Mouse (Mus musculus) heart, embryonic 16.5 days (tissue): ENCODE measurements around the gene Nfkbie. TPM values are rescaled to one million over a fixed set of nuclear protein-coding genes. Genes with fewer than 3 reads are reported as not detected.
A peak's percentile ranks its signal among the peaks of the same experiment; 100 is the strongest.

Experiments
- ATAC-seq: fragments of 200-750 bp; cut with Nextera tagmentation; replicated peaks from 2 replicates; pipeline ENCODE4 v1.8.0; 2017; ENCODE audit warnings: moderate number of reproducible peaks; ENCODE audit not compliant: insufficient read depth, low FRiP score; ENCODE audit errors: extremely low read depth
- H3K27ac ChIP-seq: fragments of 300-500 bp; sonication (generic); 2 replicates; pipeline ENCODE4 v1.5.1; 2014; ENCODE audit warnings: mild to moderate bottlenecking, low read length, control low read depth, moderate library complexity
- H3K27me3 ChIP-seq: fragments of 300-500 bp; sonication (generic); 2 replicates; pipeline ENCODE4 v1.6.1; 2014; ENCODE audit warnings: low read length, mixed read lengths; ENCODE audit not compliant: control insufficient read depth, insufficient read depth
- H3K36me3 ChIP-seq: fragments of 300-500 bp; sonication (generic); 2 replicates; pipeline ENCODE4 v1.6.1; 2014; ENCODE audit not compliant: control insufficient read depth, insufficient read depth
- H3K4me1 ChIP-seq: fragments of 300-500 bp; sonication (generic); 2 replicates; pipeline ENCODE4 v1.6.1; 2014; ENCODE audit warnings: low read length, mixed read lengths; ENCODE audit not compliant: control insufficient read depth, insufficient read depth
- H3K4me2 ChIP-seq: fragments of 300-500 bp; sonication (generic); 2 replicates; pipeline ENCODE4 v1.6.1; 2014; ENCODE audit warnings: low read depth, mild to moderate bottlenecking, control low read depth, low read length
- H3K4me3 ChIP-seq: fragments of 300-500 bp; sonication (generic); 2 replicates; pipeline ENCODE4 v1.5.1; 2014; ENCODE audit warnings: mild to moderate bottlenecking, control low read depth, low read length
- H3K9ac ChIP-seq: fragments of 300-500 bp; sonication (generic); 2 replicates; pipeline ENCODE4 v1.6.1; 2014; ENCODE audit warnings: low read length, control low read depth
- H3K9me3 ChIP-seq: fragments of 300-500 bp; sonication (generic); replicated peaks from 2 replicates; pipeline ENCODE4 v1.6.1; 2016; ENCODE audit warnings: low read length; ENCODE audit not compliant: control insufficient read depth
- WGBS: fragments of 180-500 bp; shearing (Covaris S2); extraction: QIAGEN DNeasy Blood & Tissue Kit; methylation state at CpG from one replicate; pipeline ENCODE4 v1.1.7; 2014; 5-methylcytosine and 5-hydroxymethylcytosine counted together
- polyA plus RNA-seq: library from polyadenylated mRNA; unstranded; fragments of >200 nt; fragmentation: Nextera tagmentation; extraction: Ambion mirVana; gene quantifications from 2 replicates; pipeline ENCODE4 v1.2.1, GENCODE M21; 2015

Gene Nfkbie
- polyA plus RNA-seq, 1 experiment from 2014 or later, result 10.9 TPM

DNA sequence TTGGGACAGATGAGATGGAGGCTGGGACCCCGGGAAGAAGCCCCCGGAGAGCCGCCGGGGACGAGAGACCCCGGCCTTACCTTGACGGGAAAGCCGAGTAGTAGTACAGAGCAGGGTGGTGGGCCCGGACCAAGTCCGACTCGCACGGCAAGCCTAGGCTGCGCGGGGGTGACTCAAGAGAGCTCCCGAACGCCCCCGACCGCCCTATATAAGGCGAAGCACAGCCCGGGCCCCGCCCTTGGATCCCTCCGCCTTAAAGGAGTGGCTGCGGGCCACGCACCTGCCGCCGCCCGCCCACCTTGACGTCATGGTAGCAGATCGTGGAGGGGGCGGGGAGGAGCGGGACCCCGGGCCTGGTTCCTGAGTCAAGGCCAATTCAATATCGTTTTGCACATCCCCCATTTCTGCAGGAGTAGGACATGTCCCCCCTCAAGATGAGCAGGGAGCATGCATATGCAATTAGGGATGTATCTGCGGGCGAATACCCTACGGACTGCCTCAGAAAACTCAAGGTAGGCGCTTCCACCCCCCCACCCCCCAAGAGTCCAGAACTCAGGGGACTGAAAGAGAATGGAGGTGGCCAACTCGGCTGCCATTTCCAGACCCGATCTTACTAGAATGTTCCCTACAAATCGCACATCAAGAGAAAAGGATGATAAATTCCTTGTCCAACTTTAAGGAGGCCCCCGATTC is 17.7 kb downstream of the Nfkbie start, which contains the start of gene Hsp90ab1:
Gene Hsp90ab1 (minus strand): TSS at position 185 of the 693 bp plus-strand sequence.
- Histone ChIP-seq H3K27me3 (no peaks in the 10 kb centered on the region), H3K4me1 (peaks cover 39% of the 10 kb centered on the region), H3K4me3 (peak within 1 kb of the TSS; percentile 100), H3K27ac (peak within 1 kb of the TSS; percentile 99), H3K9me3 (no peaks in the 10 kb centered on the region), H3K4me2 (peak within 1 kb of the TSS; percentile 91), H3K36me3 (peaks cover 37% of the 10 kb centered on the region), H3K9ac (peak within 1 kb of the TSS; percentile 100)
- WGBS, result under 1% methylated on average over 41 of the region's 41 CpGs
- peak; percentile 79 for ATAC-seq

DNA sequence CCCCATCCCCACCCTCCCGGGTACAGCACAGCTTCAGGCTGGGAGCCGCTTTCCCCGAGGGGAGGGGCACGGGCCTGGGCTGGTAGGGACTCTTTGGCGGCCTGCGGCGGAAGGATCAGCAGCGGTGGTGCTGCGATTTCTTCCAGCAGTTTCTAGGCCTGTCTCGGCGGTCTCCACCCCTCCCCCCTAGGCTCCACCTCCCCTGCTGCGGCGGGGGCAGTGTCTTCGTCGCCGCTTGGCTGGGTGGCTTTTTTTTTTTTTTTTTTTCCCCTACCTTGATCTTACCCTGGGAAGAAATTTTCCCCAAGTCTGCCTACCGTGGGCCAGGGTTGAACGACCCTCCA is 18.2 kb downstream of the Nfkbie start:
- Histone ChIP-seq H3K9ac (peak overlapping the region; percentile 83), H3K9me3 (no peaks in the 10 kb centered on the region), H3K27ac (peak overlapping the region; percentile 99), H3K36me3 (peaks cover 32% of the 10 kb centered on the region), H3K27me3 (no peaks in the 10 kb centered on the region), H3K4me3 (peak overlapping the region; percentile 100), H3K4me1 (peaks cover 44% of the 10 kb centered on the region), H3K4me2 (peak overlapping the region; percentile 76)
- ATAC-seq, result peak; percentile 73
- WGBS, result 1% methylated on average over 18 of the region's 18 CpGs

DNA sequence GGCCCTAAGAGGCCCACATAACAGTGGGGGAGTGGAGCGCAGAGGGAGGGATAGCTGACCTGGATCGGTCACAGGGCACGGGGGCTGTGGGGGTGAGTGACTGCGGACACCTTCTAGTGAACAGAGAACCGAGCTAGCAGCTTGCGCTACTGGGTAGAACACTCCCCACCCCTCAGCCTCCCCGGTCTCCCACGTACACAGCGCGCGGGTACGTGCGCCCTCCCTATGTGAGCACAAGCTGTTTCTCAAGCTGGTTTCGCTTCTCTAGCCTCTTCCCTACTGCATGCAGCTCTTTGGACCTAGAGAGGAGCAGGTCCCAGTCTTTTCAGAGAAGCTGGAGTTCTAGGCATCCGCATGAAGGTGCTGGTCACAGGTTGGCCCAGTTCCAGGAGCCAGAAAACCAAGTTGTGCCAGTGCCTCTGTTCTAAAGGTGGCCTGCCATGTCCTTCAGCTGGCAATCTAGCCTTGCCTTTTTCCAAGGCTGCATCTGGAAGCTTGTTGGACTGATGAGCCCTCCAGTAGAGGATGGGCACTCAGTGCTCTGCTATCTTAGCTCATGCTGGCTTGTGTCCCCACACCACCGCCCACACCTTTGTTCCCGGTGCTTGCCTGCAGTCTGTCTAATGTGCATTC is 18.7 kb downstream of the Nfkbie start:
- WGBS, result 2% methylated on average over 17 of the region's 17 CpGs
- H3K4me2 ChIP-seq, result peak overlapping the region; percentile 76
- H3K27ac ChIP-seq, result peak overlapping the region; percentile 99
- peaks cover 27% of the 10 kb centered on the region for H3K36me3 ChIP-seq
- no peaks in the 10 kb centered on the region for H3K27me3 ChIP-seq
- no peaks in the 10 kb centered on the region for H3K9me3 ChIP-seq
- H3K4me3 ChIP-seq, result peak overlapping the region; percentile 100
- H3K9ac ChIP-seq, result peak overlapping the region; percentile 83
- peaks cover 41% of the 10 kb centered on the region for H3K4me1 ChIP-seq
- ATAC-seq, result peak; percentile 47

DNA sequence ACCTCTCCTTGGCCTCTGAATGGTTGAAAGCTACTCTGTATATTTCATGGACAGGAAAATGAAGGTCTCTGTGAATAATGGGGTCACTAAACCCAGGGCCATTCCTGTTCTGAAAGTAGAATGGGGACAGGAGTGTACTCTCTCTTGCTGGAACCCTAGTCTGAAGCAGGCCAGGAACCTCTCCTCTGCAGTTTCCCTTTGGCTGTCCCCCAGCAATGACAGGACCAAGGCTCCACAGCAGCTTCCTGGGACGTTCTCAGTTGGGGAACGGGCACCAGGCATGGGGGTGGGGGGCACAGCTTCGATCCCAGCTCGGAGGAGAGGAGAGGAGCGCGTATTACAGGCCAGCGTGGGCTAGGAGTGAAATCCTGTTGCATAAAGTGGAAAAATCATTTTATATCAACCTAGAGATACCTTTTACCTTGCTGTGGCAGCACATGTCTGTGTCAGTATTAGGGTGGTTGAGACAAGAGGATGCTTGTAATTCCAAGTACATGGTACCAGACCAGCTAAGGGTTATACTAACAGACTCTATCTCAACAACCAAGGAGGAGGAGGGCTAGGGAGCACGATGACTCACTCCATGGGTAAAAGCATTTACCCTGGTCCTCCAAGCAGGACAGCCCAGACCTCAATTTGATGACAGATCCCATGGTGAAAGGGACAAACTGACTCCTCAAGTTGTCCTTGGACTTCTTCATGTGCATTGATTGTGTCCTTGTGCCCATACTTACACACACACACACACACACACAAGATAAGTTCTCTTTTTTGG is 19.8 kb downstream of the Nfkbie start:
- ATAC-seq, result no peak
- H3K4me2 ChIP-seq, result peak overlapping the region; percentile 76; the same call in 1 of the 2 replicates
- H3K36me3 ChIP-seq, result peaks cover 17% of the 10 kb centered on the region
- 88% methylated on average over 8 of the region's 8 CpGs for WGBS
- peak overlapping the region; percentile 99 for H3K27ac ChIP-seq
- peaks cover 37% of the 10 kb centered on the region for H3K4me1 ChIP-seq
- H3K9ac ChIP-seq, result peak overlapping the region; percentile 83
- no peak overlapping the region for H3K4me3 ChIP-seq
- H3K9me3 ChIP-seq, result no peaks in the 10 kb centered on the region
- no peaks in the 10 kb centered on the region for H3K27me3 ChIP-seq

DNA sequence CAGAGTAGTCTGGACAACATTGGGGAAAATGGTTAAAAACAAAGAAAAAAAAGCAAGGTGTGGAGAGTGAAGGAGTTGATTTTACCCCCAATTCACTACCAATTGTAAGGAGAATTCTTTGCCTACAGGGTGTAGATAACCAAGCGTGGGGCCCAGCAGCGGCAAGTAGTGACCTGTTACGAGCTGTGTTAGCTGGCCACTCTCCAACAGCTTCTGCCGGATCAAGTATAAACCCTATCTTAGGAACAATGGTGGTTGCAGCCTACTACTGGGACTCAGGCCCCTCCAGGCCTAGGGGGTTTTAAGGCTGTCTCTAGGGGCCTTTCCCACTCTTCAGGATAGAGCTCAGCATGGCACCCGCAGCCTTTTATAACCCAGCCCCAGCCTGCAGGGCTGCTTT is 22.7 kb downstream of the Nfkbie start:
- Histone ChIP-seq H3K4me1 (peaks cover 32% of the 10 kb centered on the region), H3K36me3 (no peaks in the 10 kb centered on the region), H3K27ac (peak overlapping the region; percentile 87), H3K9me3 (no peaks in the 10 kb centered on the region), H3K4me3 (no peak overlapping the region), H3K4me2 (no peak overlapping the region), H3K9ac (peak overlapping the region; percentile 14; the same call in 1 of the 2 replicates), H3K27me3 (no peaks in the 10 kb centered on the region)
- 23% methylated on average over 5 of the region's 5 CpGs for whole genome bisulfite sequencing
- ATAC-seq, result no peak

DNA sequence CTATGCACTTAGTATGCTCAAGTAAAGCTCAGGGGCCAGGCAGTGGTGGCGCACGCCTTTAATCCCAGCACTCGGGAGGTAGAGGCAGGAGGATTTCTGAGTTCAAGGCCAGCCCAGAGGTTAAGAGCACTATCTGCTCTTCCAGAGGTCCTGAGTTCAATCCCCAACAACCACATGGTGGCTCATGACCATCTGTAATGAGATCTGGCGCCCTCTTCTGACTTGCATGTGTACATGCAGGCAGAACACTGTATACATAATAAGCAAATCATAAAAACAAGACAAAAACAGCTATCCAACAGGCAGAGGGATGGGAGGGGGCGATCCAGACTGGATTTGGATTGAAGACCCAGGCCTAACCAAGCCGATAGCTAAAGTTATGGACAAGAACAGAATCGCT is 23.3 kb downstream of the Nfkbie start:
- H3K9me3 ChIP-seq, result no peaks in the 10 kb centered on the region
- 75% methylated on average over 7 of the region's 7 CpGs for WGBS
- no peaks in the 10 kb centered on the region for H3K27me3 ChIP-seq
- H3K27ac ChIP-seq, result peak overlapping the region; percentile 87
- no peak overlapping the region for H3K4me3 ChIP-seq
- H3K4me1 ChIP-seq, result peaks cover 33% of the 10 kb centered on the region
- no peak for ATAC-seq
- no peak overlapping the region for H3K4me2 ChIP-seq
- H3K36me3 ChIP-seq, result no peaks in the 10 kb centered on the region
- H3K9ac ChIP-seq, result no peak overlapping the region

DNA sequence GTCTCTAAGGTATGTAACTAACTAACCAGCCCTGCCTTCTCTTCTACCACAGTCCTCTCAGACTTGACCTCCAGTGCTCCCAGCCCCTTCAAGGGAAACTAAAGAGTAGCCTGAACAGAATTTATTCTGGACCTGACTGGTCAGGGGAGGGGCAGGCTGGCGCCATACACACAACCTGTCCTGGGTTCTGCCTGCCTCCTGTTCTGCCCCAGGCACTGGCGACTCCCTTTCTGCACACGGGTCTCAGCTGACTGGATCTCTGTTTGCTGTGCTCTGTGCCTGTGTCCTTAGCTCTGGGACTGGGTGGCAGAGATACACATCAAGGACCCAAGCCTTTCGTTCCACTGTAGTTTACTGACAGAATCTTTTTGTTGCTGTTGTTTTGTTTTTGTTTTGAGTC is 24.1 kb downstream of the Nfkbie start:
- H3K9me3 ChIP-seq, result no peaks in the 10 kb centered on the region
- H3K4me2 ChIP-seq, result no peak overlapping the region
- H3K27me3 ChIP-seq, result no peaks in the 10 kb centered on the region
- no peak overlapping the region for H3K9ac ChIP-seq
- no peak overlapping the region for H3K4me3 ChIP-seq
- ATAC-seq, result no peak
- no peak overlapping the region for H3K27ac ChIP-seq
- 88% methylated on average over 4 of the region's 4 CpGs for WGBS
- H3K4me1 ChIP-seq, result peaks cover 36% of the 10 kb centered on the region
- H3K36me3 ChIP-seq, result no peaks in the 10 kb centered on the region

DNA sequence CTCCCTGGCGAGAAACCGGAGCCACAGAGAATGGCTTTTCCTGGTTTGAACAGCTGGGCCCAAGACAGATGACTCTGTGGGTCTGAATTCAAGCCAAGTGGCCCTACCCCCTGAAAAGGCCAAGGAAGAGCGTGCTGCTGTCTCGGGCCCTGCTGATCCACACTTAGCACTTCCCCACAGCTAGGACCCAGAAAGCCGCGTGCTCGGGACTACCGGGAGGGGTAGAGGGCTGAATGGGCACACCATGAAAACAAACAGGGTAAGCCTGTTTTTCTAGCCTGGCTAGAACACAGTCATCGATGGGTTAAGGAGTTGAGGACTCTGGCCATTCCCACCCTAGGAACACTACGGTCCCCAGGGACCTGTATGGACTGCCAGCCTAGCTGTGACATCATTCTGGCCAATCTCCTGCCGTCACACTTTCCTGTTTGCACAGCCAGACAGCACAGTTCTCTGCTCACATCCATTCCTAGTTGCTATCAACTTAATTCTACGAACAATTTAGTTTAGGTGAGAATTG is 25.5 kb downstream of the Nfkbie start:
- H3K9me3 ChIP-seq, result no peaks in the 10 kb centered on the region
- 37% methylated on average over 12 of the region's 12 CpGs for WGBS
- peaks cover 41% of the 10 kb centered on the region for H3K4me1 ChIP-seq
- 0 out of 2 replicates have a peak overlapping the region, but pooled peaks have one; percentile 5 for H3K4me2 ChIP-seq
- no peak overlapping the region for H3K4me3 ChIP-seq
- no peaks in the 10 kb centered on the region for H3K27me3 ChIP-seq
- ATAC-seq, result no peak
- peak overlapping the region; percentile 68 for H3K27ac ChIP-seq
- H3K9ac ChIP-seq, result peak overlapping the region; percentile 41; the same call in 1 of the 2 replicates
- no peaks in the 10 kb centered on the region; the same call in 1 of the 2 replicates for H3K36me3 ChIP-seq
